Mouse (Mus musculus) MEL (cell line): ENCODE measurements around the gene Rps25.

Experiments used
- CTCF ChIP-seq, 3 experiments: IDR thresholded peaks in 2 of 3; conservative IDR thresholded peaks in 1 of 3; 2 replicates each; pipeline ENCODE4 v1.5.1; 2011 to 2012; ENCODE audit warnings: low read length in 3 of 3, low read depth in 2 of 3, mild to moderate bottlenecking in 2 of 3, improper control_type of control experiment in 1 of 3, inconsistent platforms in 1 of 3, mixed read lengths in 1 of 3, moderate library complexity in 1 of 3; ENCODE audit not compliant: control insufficient read depth in 1 of 3, insufficient read depth in 1 of 3, poor library complexity in 1 of 3, severe bottlenecking in 1 of 3
- EP300 ChIP-seq, 2 experiments: IDR thresholded peaks; 2 replicates each; pipeline ENCODE4 v1.6.1; 2011; ENCODE audit warnings: improper control_type of control experiment in 2 of 2, low read length in 2 of 2, low read depth in 1 of 2, mild to moderate bottlenecking in 1 of 2
- HCFC1 ChIP-seq: IDR thresholded peaks from 2 replicates; pipeline ENCODE4 v1.6.1; 2012; ENCODE audit warnings: low read depth, mild to moderate bottlenecking, inconsistent platforms, low read length, improper control_type of control experiment, moderate library complexity
- MXI1 ChIP-seq: IDR thresholded peaks from 2 replicates; pipeline ENCODE4 v1.6.1; 2011; ENCODE audit warnings: mild to moderate bottlenecking, low read depth, low read length, improper control_type of control experiment
- POLR2A ChIP-seq, 2 experiments: IDR thresholded peaks; 2 replicates each; pipeline ENCODE4 v1.6.1; 2011 to 2012; ENCODE audit warnings: low read length in 2 of 2, mild to moderate bottlenecking in 2 of 2, control low read depth in 1 of 2, improper control_type of control experiment in 1 of 2, low read depth in 1 of 2, moderate library complexity in 1 of 2; ENCODE audit not compliant: control insufficient read depth in 1 of 2, insufficient read depth in 1 of 2, poor library complexity in 1 of 2
- ZC3H11A ChIP-seq: IDR thresholded peaks from 2 replicates; pipeline ENCODE4 v1.6.1; 2012; ENCODE audit warnings: low read depth, mild to moderate bottlenecking, inconsistent platforms, low read length, improper control_type of control experiment

GRCm38 (mm10) chr9:44432577-44433185 lies 25.7 kb downstream of the Rps25 start:
- TF ChIP-seq EP300 (IDR thresholded peaks at IDR 0.05; ENCODE audit: low read depth in 1 of 2, low read length in 2 of 2) (no peak), POLR2A (IDR thresholded peaks at IDR 0.05; ENCODE audit: control insufficient read depth in 1 of 2, insufficient read depth in 1 of 2, low read depth in 1 of 2, low read length in 2 of 2, poor library complexity in 1 of 2) (peak; percentile 23 to 79; a peak in 2 of 4 replicates), MXI1 (no peak), HCFC1 (no peak), CTCF (IDR thresholded peaks at IDR 0.05 in 2 of 3, conservative IDR thresholded peaks at IDR 0.05 in 1 of 3; ENCODE audit: control insufficient read depth in 1 of 3, insufficient read depth in 1 of 3, low read depth in 2 of 3, low read length in 3 of 3, poor library complexity in 1 of 3, severe bottlenecking in 1 of 3) (peak in 2 of 3 experiments; percentile 14 to 28; a peak in 3 of 6 replicates), ZC3H11A (no peak)
